Comparison of ENCODE assay signal across 10 mouse cellular contexts in the genomic region with DNA sequence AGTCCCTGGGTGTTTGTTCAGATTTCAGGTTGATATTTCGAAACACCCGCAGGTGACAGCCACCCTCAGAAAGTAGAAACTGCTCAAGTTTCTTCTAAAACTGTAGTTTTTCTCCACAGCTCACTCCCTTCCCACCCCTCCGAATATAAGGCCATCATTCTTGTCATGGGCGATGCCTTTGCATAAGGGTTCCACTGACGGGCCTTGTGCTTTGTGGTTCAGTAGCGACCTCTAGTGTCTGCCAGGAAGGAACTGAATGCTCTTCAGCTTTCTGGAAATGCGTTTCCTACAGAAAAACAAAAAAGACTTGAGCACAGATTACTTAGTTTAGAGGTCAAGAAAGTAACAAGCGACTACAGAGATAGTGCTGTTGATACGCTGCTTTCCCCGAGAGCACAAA.
DNase-seq lines count a peak whose midpoint lies in the region; ATAC-seq lines count a peak whose summit lies in the region.
"Had no signal": no experiment of that assay in that cellular context is flagged by ENCODE, and none has a peak within 500 bp of the region (broad histone marks: within the 10 kb centered on the region; RNA-seq: fewer than 3 reads in every experiment).

No protein-coding gene starts in this region.

- no peak overlapping the region for H3K9ac ChIP-seq in midbrain, embryonic 16.5 days (ENCODE audit: low read depth, low read length)
- H3K9ac ChIP-seq in midbrain, embryonic 15.5 days = no peak overlapping the region
- H3K9ac ChIP-seq: hindbrain, embryonic 15.5 days; neural tube, embryonic 13.5 days had no signal

- DNase-seq in cerebellum, postnatal 14 days = peak; percentile 54 to 57
- DNase-seq in cerebellum, postnatal 36 days = no peak
- peak; percentile 14 for DNase-seq in c-Kit-positive CD71-positive TER-119-negative erythroid progenitor cells, embryonic 14.5 days (ENCODE audit: low read depth)
- peak; percentile 21 to 23 for DNase-seq in layer of hippocampus, postnatal 36 days
- peak; percentile 24 for DNase-seq in retina, postnatal 7 days (ENCODE audit: low read depth, low spot score)
- DNase-seq in urinary bladder, adult 18-20 months (ENCODE audit: low spot score in 2 of 2) = no peak

- no peak overlapping the region for H3K4me2 ChIP-seq in midbrain, embryonic 16.5 days (ENCODE audit: low read length)
- no peak overlapping the region for H3K4me2 ChIP-seq in midbrain, embryonic 15.5 days
- H3K4me2 ChIP-seq: hindbrain, embryonic 15.5 days; neural tube, embryonic 13.5 days had no signal

- no peaks in the 10 kb centered on the region for H3K9me3 ChIP-seq in midbrain, embryonic 16.5 days (replicated peaks; ENCODE audit: control insufficient read depth, low read length, poor library complexity, severe bottlenecking)
- H3K9me3 ChIP-seq in midbrain, embryonic 15.5 days = no peaks in the 10 kb centered on the region
- H3K9me3 ChIP-seq: hindbrain, embryonic 15.5 days; neural tube, embryonic 13.5 days had no signal

- H3K27me3 ChIP-seq in midbrain, embryonic 16.5 days (ENCODE audit: control insufficient read depth, insufficient read depth, low read depth, low read length) = no peaks in the 10 kb centered on the region
- no peaks in the 10 kb centered on the region for H3K27me3 ChIP-seq in midbrain, embryonic 15.5 days (replicated peaks)
- H3K27me3 ChIP-seq: hindbrain, embryonic 15.5 days; neural tube, embryonic 13.5 days had no signal

- H3K27ac ChIP-seq in midbrain, embryonic 16.5 days (ENCODE audit: low read length) = no peak overlapping the region
- no peak overlapping the region for H3K27ac ChIP-seq in midbrain, embryonic 15.5 days
- H3K27ac ChIP-seq: hindbrain, embryonic 15.5 days; neural tube, embryonic 13.5 days had no signal

- peak; percentile 58; the same call in 1 of the 2 replicates for ATAC-seq in midbrain, embryonic 16.5 days
- ATAC-seq in midbrain, embryonic 15.5 days (replicated peaks) = no peak

- H3K4me1 ChIP-seq in midbrain, embryonic 16.5 days (ENCODE audit: control insufficient read depth, insufficient read depth, low read length) = no peaks in the 10 kb centered on the region
- H3K4me1 ChIP-seq in midbrain, embryonic 15.5 days = no peaks in the 10 kb centered on the region
- H3K4me1 ChIP-seq: hindbrain, embryonic 15.5 days; neural tube, embryonic 13.5 days had no signal

- no peak overlapping the region for H3K4me3 ChIP-seq in midbrain, embryonic 16.5 days (ENCODE audit: low read depth, low read length)
- no peak overlapping the region for H3K4me3 ChIP-seq in midbrain, embryonic 15.5 days
- H3K4me3 ChIP-seq: hindbrain, embryonic 15.5 days; neural tube, embryonic 13.5 days had no signal

- H3K36me3 ChIP-seq in midbrain, embryonic 16.5 days (ENCODE audit: control insufficient read depth, insufficient read depth, low read length) = no peaks in the 10 kb centered on the region
- no peaks in the 10 kb centered on the region for H3K36me3 ChIP-seq in midbrain, embryonic 15.5 days (replicated peaks)
- H3K36me3 ChIP-seq: hindbrain, embryonic 15.5 days; neural tube, embryonic 13.5 days had no signal

- WGBS in midbrain, embryonic 16.5 days = 42% methylated on average over 10 of the region's 10 CpGs
- WGBS in midbrain, embryonic 15.5 days = 37% methylated on average over 10 of the region's 10 CpGs

Comparison
In these comparisons a context has a peak if more than half of its experiments do, and no peak if none do; other contexts are left out.
1. DNase-seq: peak in cerebellum, postnatal 14 days (2 of 2), c-Kit-positive CD71-positive TER-119-negative erythroid progenitor cells, embryonic 14.5 days (single experiment), layer of hippocampus, postnatal 36 days (2 of 2) and retina, postnatal 7 days (single experiment); none in cerebellum, postnatal 36 days (0 of 2) and urinary bladder, adult 18-20 months (0 of 2).